Mouse (Mus musculus): Measurements from ENCODE around the gene Bnc2. TPM values are rescaled to one million over a fixed set of nuclear protein-coding genes. Genes with fewer than 3 reads are reported as not detected.

Bnc2 gene
- total RNA-seq (2021): 1 to 10 TPM; 3.2 to 3.9 TPM
- long read RNA-seq, experiment 1: 0 reads
- long read RNA-seq, experiment 2: 0 reads

GRCm38 (mm10) chr4:84675171-84675973 lies at the start of gene Bnc2:
Gene Bnc2 (minus strand): TSS chr4:84675275.
- intact Hi-C loops (cut with DNase I): no loop called here
- DNase-seq: peak; percentile 54 to 60

GRCm38 (mm10) chr4:84707961-84708360 lies 32.9 kb upstream of the Bnc2 start:
- intact Hi-C loops (cut with DNase I): no loop called here
- peak; percentile 4 to 41 for DNase-seq

GRCm38 (mm10) chr4:84685521-84686366 lies 10.7 kb upstream of the Bnc2 start:
- intact Hi-C loops (cut with DNase I): no loop called here
- DNase-seq: no peak

GRCm38 (mm10) chr4:84685009-84685408 lies 9.9 kb upstream of the Bnc2 start:
- intact Hi-C loops (cut with DNase I): no loop called here
- no peak for DNase-seq

- intact Hi-C loops (cut with DNase I): no loop called here
Observed at GRCm38 (mm10) chr4:84675974-84676315, 870 bp upstream of the Bnc2 start.

GRCm38 (mm10) chr4:84674318-84675170 lies 531 bp downstream of the Bnc2 start:
- peak; percentile 55 to 68 for DNase-seq
- intact Hi-C loops (cut with DNase I): no loop called here

More at GRCm38 (mm10) chr4:84675974-84676315, 870 bp upstream of the Bnc2 start:
- DNase-seq: no peak

GRCm38 (mm10) chr4:84673681-84674307 lies 1.3 kb downstream of the Bnc2 start:
- DNase-seq: no peak
- intact Hi-C loops (cut with DNase I): no loop called here

GRCm38 (mm10) chr4:84672181-84672791 lies 2.8 kb downstream of the Bnc2 start:
- intact Hi-C loops (cut with DNase I): no loop called here
- DNase-seq: no peak

GRCm38 (mm10) chr4:84670996-84671395 lies 4.1 kb downstream of the Bnc2 start:
- DNase-seq: no peak
- intact Hi-C loops (cut with DNase I): no loop called here

GRCm38 (mm10) chr4:84669650-84670049 lies 5.4 kb downstream of the Bnc2 start:
- DNase-seq: no peak
- intact Hi-C loops (cut with DNase I): no loop called here

GRCm38 (mm10) chr4:84668949-84669605 lies 6.0 kb downstream of the Bnc2 start:
- intact Hi-C loops (cut with DNase I): no loop called here
- DNase-seq: no peak

- DNase-seq: no peak
- intact Hi-C loops (cut with DNase I): no loop called here
Observed at GRCm38 (mm10) chr4:84668226-84668625, 6.8 kb downstream of the Bnc2 start.

GRCm38 (mm10) chr4:84662228-84663065 lies 12.6 kb downstream of the Bnc2 start:
- intact Hi-C loops (cut with DNase I): no loop called here
- no peak for DNase-seq

- no peak for DNase-seq
- intact Hi-C loops (cut with DNase I): no loop called here
Observed at GRCm38 (mm10) chr4:84661341-84661740, 13.7 kb downstream of the Bnc2 start.

- intact Hi-C loops (cut with DNase I): no loop called here
- no peak for DNase-seq
Observed at GRCm38 (mm10) chr4:84651786-84652185, 23.3 kb downstream of the Bnc2 start.

- DNase-seq: no peak
- intact Hi-C loops (cut with DNase I): no loop called here
Observed at GRCm38 (mm10) chr4:84646576-84646975, 28.5 kb downstream of the Bnc2 start.

GRCm38 (mm10) chr4:84639166-84639565 lies 35.9 kb downstream of the Bnc2 start:
- intact Hi-C loops (cut with DNase I): no loop called here
- DNase-seq: no peak

GRCm38 (mm10) chr4:84637641-84638040 lies 37.4 kb downstream of the Bnc2 start:
- intact Hi-C loops (cut with DNase I): no loop called here
- peak in 1 of 2 experiments; percentile 9 for DNase-seq
